Mouse (Mus musculus) left cerebral cortex, postnatal 25 days (tissue): ENCODE data around the gene Cstf1. TPM values are rescaled to one million over a fixed set of nuclear protein-coding genes. Genes with fewer than 3 reads are reported as not detected.

Source experiments
- DNase-seq, 2 experiments: peaks; one replicate each; pipeline ENCODE4 v3.0.0; 2022; ENCODE audit warnings: low spot score in 2 of 2, mixed read lengths in 1 of 2
- intact Hi-C: fragments of 180-260 bp; cut with DNase I; formaldehyde crosslinking; loops from one replicate; pipeline ENCODE4 v1.15.1; 2025
- total RNA-seq, 2 experiments: library from RNA; stranded (reverse); gene quantifications; 2 replicates each; pipeline ENCODE4 v1.2.3; 2021

The Cstf1 gene
- total RNA-seq, 2 experiments from 2014 or later = 24.9 to 27.5 TPM

DNA sequence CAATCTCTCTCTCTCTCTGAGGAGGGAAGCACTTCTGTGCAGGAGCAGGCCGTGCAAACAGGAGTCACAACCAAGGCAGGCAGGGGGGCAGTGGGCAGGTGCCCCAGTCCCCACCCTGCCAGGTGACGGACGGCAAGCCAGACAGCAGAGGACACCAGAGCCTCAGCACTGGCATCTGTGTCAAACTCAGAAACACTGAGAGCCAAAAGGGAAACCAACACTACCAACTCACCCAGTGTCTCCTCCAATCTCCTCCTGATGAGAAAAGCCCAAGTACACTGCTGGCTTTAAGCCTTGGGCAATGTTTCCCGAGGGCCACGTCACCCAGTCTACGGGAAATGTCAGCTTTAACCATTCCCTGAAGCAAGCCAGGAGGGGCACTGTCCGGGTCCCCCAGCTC, 7.3 kb upstream of the Cstf1 start:
- intact Hi-C loops = no loop called here
- no peak for DNase-seq

DNA sequence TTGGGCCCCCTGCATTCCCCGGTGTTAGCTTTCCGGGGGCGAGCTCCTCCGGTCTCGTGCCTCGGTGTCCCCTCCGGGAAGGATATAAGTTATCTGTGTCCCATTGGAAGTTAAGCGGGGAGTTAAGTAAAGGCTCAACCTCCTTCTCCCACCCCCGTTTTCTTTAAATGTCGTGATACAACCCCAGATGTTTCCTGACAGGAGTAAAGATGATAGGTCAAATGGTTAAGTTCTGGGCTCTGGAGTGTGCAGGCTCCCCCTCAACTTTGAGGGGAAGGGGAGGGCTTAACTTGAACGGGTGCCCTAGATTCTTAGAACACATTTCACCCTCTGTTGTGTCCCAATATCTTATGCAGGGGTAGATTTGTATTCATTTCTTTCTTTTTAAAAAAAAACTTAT, 777 bp downstream of the Cstf1 start:
- DNase-seq = no peak
- intact Hi-C loops = loop anchor here (2.0 kb wide), 1 partner anchor 26 kb away; the partner anchor contains the start of gene Fam210b

DNA sequence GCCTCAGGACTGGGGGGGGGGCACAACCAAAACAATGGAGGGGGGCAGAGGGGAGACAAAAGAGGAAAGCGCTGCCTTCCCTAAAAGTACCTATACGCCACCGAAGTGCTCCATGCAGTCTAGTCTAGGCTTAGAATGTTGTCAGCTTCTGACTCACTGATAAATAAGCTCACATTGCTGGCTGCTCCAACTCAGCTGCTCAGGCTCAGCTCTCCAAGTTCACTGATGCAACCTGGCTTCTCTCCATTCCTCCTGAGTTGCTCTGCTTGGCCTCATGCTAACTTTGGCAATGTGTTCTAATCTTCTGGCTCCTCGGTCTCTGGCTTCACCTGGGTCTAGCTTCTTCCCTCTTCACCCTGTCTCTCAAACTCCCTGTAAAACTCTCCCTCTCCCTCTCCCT, 6.1 kb downstream of the Cstf1 start:
- intact Hi-C loops = no loop called here

DNA sequence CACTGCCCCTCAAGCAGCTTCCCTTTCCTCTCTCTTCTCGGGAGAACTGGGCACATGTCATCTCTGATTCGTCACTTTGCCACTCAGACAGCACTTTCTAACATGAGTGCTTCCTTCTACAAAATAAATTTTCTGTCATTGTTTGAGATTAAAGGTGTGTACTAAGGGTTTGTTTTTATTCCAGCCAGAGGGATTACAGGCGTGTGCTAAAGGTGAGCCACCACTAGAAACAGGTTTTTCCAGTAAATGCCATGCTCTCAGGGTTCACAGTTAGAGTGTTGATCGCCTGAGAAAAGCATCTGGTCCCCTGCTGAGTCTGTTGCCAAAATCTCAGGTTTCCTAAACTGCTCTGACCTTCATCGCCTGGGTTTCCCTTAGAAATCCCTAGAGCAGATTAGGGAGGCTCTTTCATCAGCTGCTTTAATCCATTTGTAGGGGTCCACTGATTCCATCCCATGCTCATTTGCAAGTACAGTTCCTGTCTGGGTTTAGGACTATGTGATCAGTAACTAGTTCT, 6.6 kb downstream of the Cstf1 start:
- intact Hi-C loops = no loop called here
- no peak for DNase-seq

More for the DNA sequence above, 6.1 kb downstream of the Cstf1 start:
- DNase-seq = no peak

DNA sequence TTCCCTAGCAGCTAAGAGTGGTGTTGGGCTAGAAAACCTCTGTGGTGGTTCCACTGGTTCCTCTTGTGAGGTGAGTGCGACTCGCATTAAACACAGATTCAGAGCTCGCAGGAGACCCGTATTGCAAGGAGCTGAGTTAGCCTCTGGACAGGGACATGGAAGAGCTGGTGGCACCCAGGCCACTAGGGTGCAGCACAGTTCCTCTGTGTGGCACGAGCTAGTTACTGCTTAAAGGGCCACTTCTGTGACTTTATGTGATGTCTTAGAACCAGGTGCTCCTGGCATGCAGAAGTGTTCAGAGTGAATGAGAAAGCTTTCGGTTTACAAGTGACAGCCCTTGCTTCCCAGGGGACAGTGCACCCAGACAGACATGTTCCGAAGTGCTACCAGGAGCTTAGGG, 7.9 kb downstream of the Cstf1 start:
- DNase-seq = peak; percentile 39 to 50
- intact Hi-C loops = loop anchor here (2.0 kb wide), 1 partner anchor 62 kb away; the partner anchor contains the start of gene Rtf2

DNA sequence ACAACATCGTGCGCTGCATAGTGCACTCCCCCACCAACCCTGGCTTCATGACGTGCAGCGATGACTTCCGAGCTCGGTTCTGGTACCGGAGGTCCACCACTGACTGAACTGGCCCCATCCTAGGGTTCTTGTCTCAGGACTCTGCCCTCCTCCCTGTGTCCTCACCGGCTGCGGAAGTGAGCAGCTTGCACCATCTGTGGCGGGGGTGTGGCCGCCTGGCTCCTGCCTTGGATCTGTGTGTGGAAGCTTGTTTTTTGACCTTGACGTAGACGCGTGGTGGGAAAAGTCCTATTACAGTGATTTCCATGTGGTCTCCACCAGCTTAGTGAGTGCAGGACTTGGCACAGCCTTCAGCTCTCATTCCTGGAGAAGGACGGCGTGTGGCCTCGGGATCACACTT, 10.0 kb downstream of the Cstf1 start:
- intact Hi-C loops = no loop called here

DNA sequence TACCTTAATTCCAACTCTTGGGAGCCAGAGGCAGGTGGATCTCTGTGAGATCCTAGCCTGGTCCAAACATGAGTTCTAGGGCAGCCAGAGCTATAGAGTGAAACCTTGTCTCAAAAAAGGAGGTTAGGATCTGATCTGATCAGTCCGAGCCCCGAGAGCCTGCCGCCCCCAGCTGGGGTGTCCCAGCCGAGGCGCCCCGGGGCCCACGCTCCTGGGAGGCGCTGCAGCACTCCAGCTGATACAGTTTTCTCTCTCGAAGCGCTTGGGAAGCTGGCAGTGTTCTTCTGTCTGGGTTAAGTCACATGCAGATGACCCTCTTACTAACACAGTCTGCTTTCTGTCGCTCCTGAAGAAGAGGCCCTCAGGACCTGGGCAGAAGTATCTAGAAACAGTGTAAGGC, 10.9 kb downstream of the Cstf1 start:
- intact Hi-C loops = no loop called here
- DNase-seq = no peak

More for the DNA sequence above, 10.0 kb downstream of the Cstf1 start:
- DNase-seq = no peak

DNA sequence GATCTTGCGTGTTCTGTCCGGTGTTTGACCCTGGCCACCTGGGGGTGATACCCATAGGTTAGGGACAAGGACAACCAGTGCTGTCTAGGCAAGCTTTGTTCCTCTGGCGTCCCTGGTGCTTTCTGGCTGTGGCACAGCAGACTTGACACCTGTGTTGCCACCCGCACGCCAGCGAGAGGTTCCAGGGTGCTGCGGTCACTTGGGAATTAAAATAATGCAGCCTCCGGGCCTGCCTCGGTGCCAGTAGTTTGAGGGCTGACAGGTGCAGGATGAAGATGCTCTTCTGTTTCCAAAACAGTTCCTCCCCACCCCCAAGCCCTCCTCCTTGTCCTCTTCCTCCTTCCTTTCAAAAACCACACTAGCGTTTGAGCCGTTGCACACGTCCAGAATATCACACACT, 11.4 kb downstream of the Cstf1 start:
- DNase-seq = no peak
- intact Hi-C loops = no loop called here

DNA sequence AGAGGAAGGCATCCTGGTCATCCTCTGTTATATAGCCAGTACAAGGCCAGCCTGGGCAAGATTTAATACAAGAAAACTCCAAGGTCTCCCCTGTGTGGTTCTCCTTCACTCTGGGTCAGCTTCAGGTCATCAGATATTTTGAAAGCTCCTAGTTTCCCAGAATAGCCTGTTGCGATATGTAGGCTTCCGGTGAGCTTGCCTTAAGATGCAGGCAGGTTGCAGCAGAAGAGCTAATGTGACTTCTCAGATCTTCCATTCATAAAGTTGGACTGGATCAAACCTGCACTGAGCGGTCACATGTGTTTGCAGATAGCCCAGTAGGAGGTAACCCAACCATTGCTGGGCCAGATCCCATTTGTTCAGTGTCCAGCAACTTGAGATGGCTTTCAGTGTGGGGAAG, 14.2 kb downstream of the Cstf1 start:
- DNase-seq = no peak
- intact Hi-C loops = no loop called here

DNA sequence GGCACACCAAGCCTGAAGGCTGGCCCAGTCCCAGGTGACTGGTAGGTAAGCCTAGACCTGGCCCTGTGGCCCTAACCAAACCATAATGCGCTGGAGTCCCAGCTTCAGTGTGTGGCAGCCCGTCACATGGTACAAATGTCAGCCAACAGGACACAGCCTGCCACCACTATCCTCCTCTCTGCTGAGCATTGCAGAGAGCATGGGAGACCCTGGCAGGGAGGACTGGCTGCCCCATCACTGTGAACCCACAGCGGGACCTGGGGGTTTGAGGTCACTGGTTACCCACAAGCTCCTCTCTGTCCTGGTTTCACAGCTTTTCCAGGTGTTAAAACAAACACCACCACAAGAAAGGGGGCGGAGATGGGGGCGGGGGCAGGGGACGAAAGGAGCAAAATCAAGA, 19.9 kb downstream of the Cstf1 start:
- intact Hi-C loops = loop anchor here (5.0 kb wide), 1 partner anchor 52 kb away; the partner anchor contains the start of gene Rtf2

DNA sequence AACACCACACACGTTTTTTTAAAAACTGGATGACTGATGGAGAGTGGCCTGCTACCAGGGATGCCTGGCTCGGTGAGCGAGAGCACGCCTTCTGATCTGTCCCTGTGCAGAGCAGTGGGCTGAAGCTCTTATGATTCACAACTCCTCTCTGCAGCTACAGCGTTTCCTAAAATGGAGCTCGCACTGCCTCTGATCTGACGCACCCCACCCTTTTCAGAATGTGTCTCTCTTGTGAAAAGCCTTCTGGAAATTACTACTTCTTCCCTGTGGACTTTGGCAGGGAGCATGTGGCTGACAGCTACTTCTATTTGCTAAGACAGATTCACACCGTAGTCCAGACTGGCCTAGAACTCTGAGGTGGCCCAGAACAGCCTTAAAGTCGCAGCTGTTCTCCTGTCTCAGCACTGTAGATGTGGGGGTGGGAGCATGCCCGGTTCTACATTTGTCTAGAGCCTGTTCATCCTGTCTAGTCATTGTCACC, 21.6 kb downstream of the Cstf1 start:
- peak; percentile 55 to 92 for DNase-seq
- intact Hi-C loops = loop anchor here (5.0 kb wide), 1 partner anchor 50 kb away; the partner anchor contains the start of gene Rtf2

More for the DNA sequence above, 19.9 kb downstream of the Cstf1 start:
- no peak for DNase-seq

DNA sequence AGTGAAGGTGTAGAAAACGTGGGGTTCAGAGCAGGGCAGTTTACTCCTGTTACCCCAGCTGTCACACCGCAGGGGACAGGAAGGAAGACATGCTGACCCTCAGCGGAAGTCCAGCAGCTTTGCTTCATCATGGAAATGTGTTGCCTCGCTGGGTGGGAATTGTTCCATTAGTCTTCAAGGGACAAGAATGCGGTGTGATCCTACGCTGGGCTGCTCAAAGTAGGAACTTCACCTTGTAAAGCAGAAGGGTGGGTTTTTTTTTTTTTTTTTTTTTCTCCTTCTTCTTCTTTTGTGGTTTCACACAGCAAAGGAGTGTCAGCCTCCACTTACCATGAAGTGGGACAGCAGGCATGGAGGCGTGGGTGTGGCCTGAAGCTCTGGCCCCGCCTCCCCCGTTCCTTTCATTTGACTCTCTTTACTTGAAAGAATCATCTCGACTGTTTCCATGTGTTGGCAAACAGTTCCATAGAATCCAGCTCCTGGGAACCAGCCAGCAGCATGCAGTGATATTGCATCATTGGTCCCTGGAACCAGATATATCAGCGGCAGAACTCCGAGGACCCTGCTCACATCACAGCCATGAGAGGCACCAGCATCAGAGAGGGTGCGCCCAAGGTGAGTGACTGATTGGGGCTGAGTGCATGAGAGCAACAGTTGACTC, 23.0 kb downstream of the Cstf1 start, which contains the start of gene Cass4:
Cass4 (plus strand) TSS at position 404 of the 661 bp plus-strand sequence.
- intact Hi-C loops = loop anchor here (5.0 kb wide), 1 partner anchor 49 kb away; the partner anchor contains the start of gene Rtf2
- no peak for DNase-seq

DNA sequence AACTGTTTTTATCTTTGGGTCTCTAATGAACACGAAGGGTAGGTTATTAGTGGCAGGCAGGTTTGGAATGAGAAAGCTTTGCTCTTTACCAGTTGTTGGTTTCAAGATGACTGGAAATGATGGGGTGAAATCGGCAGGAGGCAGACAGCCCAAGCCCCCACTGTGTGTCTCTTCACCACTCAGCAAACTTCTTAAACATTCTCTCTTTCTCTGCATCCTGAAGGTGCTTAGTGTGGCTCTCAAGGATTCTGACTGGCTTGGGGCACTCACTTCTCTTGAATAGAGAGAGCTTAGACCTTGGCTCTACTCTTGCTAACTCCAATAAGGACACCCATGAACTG, 23.5 kb downstream of the Cstf1 start:
- intact Hi-C loops = loop anchor here (5.0 kb wide), 1 partner anchor 48 kb away; the partner anchor contains the start of gene Rtf2
- no peak for DNase-seq

DNA sequence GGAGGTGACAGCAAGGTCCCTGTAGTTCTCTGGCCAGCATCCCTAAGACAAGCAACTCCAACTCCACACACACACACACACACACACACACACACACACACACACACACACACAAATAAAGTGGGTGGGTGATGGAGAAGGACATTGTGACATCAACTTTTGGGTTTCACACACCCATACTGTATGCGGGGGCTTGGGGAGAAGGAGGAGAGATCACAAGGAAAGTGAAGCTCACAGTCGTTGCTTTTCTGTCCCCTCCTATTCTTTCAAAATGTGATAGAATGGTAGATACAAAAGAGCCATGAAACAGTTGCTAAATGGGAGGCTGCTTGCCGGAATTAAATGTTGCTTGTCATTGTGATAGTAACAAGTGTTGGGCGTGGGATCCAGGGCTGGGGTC, 24.2 kb downstream of the Cstf1 start:
- intact Hi-C loops = loop anchor here (5.0 kb wide), 1 partner anchor 48 kb away; the partner anchor contains the start of gene Rtf2

DNA sequence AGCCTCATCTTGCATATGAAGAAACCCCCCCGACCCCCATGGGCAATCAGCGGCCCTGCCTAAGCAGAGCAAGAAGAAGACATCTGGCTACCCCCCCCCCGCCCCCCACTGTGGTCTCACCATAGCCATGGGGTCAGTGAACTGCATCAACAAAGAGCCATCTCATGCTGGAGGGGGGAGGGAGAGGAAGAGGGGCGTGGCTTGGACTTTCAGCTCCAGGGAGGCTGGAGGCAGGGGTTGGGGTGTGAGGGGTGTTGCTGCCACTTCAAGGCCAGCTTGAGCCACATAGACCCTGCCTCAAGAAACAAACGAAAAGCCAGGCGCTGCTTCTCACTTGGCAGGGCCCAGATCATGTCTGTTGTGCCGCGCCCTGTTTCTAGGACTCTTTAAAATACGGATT, 25.5 kb downstream of the Cstf1 start:
- intact Hi-C loops = no loop called here

More for the DNA sequence above, 24.2 kb downstream of the Cstf1 start:
- no peak for DNase-seq

DNA sequence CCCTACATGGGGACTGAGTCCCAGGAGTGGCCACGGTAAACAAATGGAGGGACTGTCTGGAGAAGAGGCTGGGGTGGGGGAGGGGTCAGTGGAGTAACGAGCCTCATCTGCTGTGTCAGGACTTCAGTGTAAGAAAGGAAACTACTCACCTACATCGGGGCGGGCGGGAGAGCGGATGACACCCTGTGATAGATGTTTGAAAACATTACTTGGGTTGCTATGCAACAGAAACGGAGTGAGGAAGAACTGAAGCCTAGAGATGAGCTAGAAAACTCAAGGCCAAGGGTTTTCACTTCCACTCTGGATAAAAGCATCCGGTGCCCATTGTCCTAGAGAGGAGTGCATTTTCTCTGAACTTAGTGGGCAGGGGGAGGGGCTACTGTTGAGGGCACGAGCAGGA, 29.4 kb downstream of the Cstf1 start:
- intact Hi-C loops = no loop called here
- no peak for DNase-seq

More for the DNA sequence above, 25.5 kb downstream of the Cstf1 start:
- no peak for DNase-seq

DNA sequence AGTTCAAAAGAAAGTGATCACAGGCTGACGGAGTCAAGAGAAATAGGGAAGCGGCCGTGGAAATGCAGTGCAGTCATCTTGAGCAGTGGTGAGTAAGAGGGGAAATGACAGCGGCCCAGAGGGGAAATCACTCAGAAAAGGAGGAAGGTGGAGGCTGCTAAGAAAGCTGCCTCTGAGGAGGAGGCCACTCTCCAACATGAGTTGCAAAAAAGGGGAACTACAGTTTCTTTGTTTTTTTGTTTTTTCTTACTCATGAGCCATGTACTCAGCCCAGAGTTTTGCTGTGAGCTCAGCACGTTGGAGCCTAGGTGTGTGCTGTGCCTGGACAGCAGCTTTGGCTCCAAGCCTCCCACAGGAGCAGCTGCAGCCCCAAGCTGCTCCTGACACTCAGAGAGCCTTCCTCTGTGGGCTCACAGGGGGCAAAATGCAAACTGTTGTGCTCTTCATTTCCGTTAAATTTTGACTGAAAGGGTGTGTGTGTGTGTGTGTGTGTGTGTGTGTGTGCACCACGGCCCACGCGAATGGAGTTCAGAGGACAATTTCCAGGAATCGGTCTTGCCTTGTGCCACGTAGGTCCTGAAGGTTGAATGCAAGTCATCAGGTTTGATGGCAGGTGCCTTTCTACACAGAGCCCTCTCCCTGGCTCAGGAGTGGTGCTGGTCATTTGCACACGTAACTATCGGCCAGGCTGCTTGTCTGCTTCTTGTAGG, 30.8 kb downstream of the Cstf1 start:
- intact Hi-C loops = no loop called here
- DNase-seq = peak in 1 of 2 experiments; percentile 33

DNA sequence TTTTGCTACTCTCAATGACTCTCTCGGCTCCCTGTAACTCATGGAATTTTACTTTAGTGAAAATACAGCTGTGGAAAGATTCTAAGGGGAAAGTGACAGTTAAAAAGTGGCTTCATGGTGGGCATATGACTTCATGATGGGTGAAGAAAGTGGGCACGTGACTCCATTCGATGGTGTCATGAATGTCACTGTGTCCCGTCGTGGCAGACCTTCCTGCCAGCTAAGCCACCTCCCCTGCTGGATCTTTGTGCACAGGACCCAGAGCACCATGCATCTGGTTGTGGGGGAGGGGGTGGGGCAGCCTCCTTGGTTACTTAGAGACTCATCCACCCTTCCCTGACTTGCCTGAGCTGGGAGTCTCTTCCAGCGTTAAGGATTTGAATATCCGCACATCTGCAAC, 33.8 kb downstream of the Cstf1 start:
- intact Hi-C loops = no loop called here
- DNase-seq = no peak

DNA sequence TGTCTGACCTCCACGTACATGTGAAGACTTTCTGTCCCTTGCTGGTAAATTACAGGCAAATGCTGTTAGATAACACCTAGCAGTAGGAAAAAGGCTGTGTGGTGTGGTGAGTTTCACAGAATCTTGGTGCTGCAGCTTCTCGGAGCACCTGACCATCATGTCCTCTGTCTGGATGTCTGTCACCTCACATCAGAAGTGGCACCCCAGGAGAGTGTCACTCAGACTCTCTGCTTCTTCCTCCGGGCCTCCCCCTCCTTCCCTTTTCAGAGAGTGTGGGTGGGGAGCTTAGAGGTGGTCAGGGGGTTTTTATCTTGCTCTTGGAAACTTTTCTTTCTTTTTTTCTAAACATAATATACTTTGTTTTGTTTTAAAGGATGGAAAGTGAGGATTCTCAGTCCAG, 34.5 kb downstream of the Cstf1 start:
- no peak for DNase-seq
- intact Hi-C loops = no loop called here

DNA sequence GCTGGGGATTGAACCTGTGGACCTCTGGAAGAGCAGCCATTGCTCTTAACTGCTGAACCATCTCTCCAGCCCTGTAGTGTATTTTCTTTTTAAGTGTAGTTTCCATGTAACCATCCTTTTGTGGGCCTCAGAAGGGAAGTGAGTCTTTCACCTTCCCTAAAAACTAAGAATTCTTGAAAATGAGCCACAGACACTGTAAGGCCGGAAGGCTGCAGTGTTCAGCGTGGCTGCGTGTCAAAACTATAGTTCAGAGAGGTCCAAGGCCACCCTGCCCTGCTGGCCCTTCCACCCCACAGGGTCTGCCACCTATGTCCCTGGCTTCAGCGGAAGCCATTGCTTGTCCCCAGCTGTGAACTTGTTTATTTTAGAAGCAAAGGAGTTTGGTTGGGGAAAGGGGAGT, 35.7 kb downstream of the Cstf1 start:
- intact Hi-C loops = no loop called here
- DNase-seq = no peak
